In the genomic region with DNA sequence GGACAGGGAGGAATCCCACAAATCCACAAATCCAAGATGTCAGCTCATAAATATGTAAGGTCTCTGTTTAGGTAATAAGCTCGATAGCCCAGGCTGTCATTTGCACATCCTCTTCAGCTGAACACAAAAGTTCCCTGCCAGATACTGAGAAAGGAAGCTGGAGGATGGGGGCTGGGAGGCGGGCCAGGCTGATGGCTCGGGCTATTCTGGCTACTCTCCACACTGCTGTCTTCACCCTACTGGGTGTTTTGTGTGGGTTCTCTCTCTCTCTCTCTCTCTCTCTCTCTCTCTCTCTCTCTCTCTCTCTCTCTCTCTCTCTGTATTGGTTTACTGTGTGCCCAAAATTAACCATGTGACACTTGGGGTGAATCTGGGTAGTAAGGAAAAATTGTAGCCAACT, we compare ENCODE assay signal across 11 mouse cellular contexts.
DNase-seq lines count a peak whose midpoint lies in the region; ATAC-seq lines count a peak whose summit lies in the region.
"Had no signal": no experiment of that assay in that cellular context is flagged by ENCODE, and none has a peak within 500 bp of the region (broad histone marks: within the 10 kb centered on the region; RNA-seq: fewer than 3 reads in every experiment).

No protein-coding gene starts in this region.

- no peak overlapping the region for H3K9ac ChIP-seq in hindbrain, embryonic 12.5 days
- H3K9ac ChIP-seq in neural tube, embryonic 15.5 days (replicated peaks), result no peak overlapping the region
- H3K9ac ChIP-seq: intestine, embryonic 15.5 days; stomach, embryonic 15.5 days had no signal

- H3K9me3 ChIP-seq in hindbrain, embryonic 10.5 days, result no peaks in the 10 kb centered on the region
- H3K9me3 ChIP-seq in hindbrain, embryonic 12.5 days (replicated peaks), result no peaks in the 10 kb centered on the region
- no peaks in the 10 kb centered on the region for H3K9me3 ChIP-seq in neural tube, embryonic 15.5 days (replicated peaks)
- no peaks in the 10 kb centered on the region for H3K9me3 ChIP-seq in heart, embryonic 10.5 days
- H3K9me3 ChIP-seq: intestine, embryonic 15.5 days; stomach, embryonic 15.5 days had no signal

- H3K4me2 ChIP-seq in hindbrain, embryonic 12.5 days (replicated peaks), result no peak overlapping the region
- H3K4me2 ChIP-seq in neural tube, embryonic 15.5 days, result no peak overlapping the region
- H3K4me2 ChIP-seq: intestine, embryonic 15.5 days; stomach, embryonic 15.5 days had no signal

- intact Hi-C loops in gastrocnemius, postnatal 36 days (cut with DNase I), result no loop called here

- 46% methylated on average over 3 of the region's 3 CpGs for WGBS in hindbrain, embryonic 10.5 days
- WGBS in hindbrain, embryonic 12.5 days, result 37% methylated on average over 3 of the region's 3 CpGs
- 32% methylated on average over 3 of the region's 3 CpGs for WGBS in neural tube, embryonic 15.5 days
- 20% methylated on average over 3 of the region's 3 CpGs for WGBS in heart, embryonic 10.5 days

- DNase-seq in hindbrain, embryonic 10.5 days (ENCODE audit: low spot score), result no peak
- no peak for DNase-seq in neural tube, embryonic 10.5 days (ENCODE audit: extremely low spot score, low spot score)
- DNase-seq in heart, embryonic 10.5 days (ENCODE audit: low spot score), result no peak
- DNase-seq in lung, postnatal 4 days, result peak; percentile 11 to 49
- no peak for DNase-seq in testis, postnatal 10 days (ENCODE audit: low spot score)
- DNase-seq in gastrocnemius, postnatal 36 days, result no peak
- DNase-seq: adrenal gland, postnatal 25 days had no signal

- H3K4me1 ChIP-seq in hindbrain, embryonic 10.5 days (replicated peaks), result peaks cover 36% of the 10 kb centered on the region
- H3K4me1 ChIP-seq in hindbrain, embryonic 12.5 days, result peaks cover 22% of the 10 kb centered on the region
- H3K4me1 ChIP-seq in neural tube, embryonic 15.5 days, result peaks cover 13% of the 10 kb centered on the region
- H3K4me1 ChIP-seq in heart, embryonic 10.5 days, result peaks cover 61% of the 10 kb centered on the region

- no peak for ATAC-seq in hindbrain, embryonic 12.5 days (ENCODE audit: low FRiP score)
- ATAC-seq in neural tube, embryonic 15.5 days (ENCODE audit: low FRiP score), result 0 out of 2 replicates have a peak, but pooled peaks have one; percentile 45
- ATAC-seq: intestine, embryonic 15.5 days had no signal

- H3K27me3 ChIP-seq in hindbrain, embryonic 10.5 days (ENCODE audit: insufficient read depth, poor library complexity, severe bottlenecking), result no peaks in the 10 kb centered on the region
- H3K27me3 ChIP-seq in hindbrain, embryonic 12.5 days, result no peaks in the 10 kb centered on the region
- H3K27me3 ChIP-seq in neural tube, embryonic 15.5 days (replicated peaks), result no peaks in the 10 kb centered on the region
- H3K27me3 ChIP-seq in heart, embryonic 10.5 days (ENCODE audit: insufficient read depth, poor library complexity, severe bottlenecking), result no peaks in the 10 kb centered on the region
- H3K27me3 ChIP-seq: intestine, embryonic 15.5 days; stomach, embryonic 15.5 days had no signal

- peak overlapping the region; percentile 29 for H3K27ac ChIP-seq in hindbrain, embryonic 10.5 days
- H3K27ac ChIP-seq in hindbrain, embryonic 12.5 days, result no peak overlapping the region
- no peak overlapping the region for H3K27ac ChIP-seq in neural tube, embryonic 15.5 days (replicated peaks)
- H3K27ac ChIP-seq in heart, embryonic 10.5 days, result peak overlapping the region; percentile 29; the same call in 1 of the 2 replicates
- H3K27ac ChIP-seq: intestine, embryonic 15.5 days; stomach, embryonic 15.5 days had no signal

- H3K4me3 ChIP-seq in hindbrain, embryonic 10.5 days, result no peak overlapping the region
- no peak overlapping the region for H3K4me3 ChIP-seq in hindbrain, embryonic 12.5 days
- H3K4me3 ChIP-seq in neural tube, embryonic 15.5 days (replicated peaks), result no peak overlapping the region
- H3K4me3 ChIP-seq in heart, embryonic 10.5 days, result no peak overlapping the region
- H3K4me3 ChIP-seq: intestine, embryonic 15.5 days; stomach, embryonic 15.5 days had no signal

- H3K36me3 ChIP-seq in hindbrain, embryonic 10.5 days, result no peaks in the 10 kb centered on the region
- no peaks in the 10 kb centered on the region for H3K36me3 ChIP-seq in hindbrain, embryonic 12.5 days
- H3K36me3 ChIP-seq in neural tube, embryonic 15.5 days, result no peaks in the 10 kb centered on the region
- no peaks in the 10 kb centered on the region for H3K36me3 ChIP-seq in heart, embryonic 10.5 days
- H3K36me3 ChIP-seq: intestine, embryonic 15.5 days; stomach, embryonic 15.5 days had no signal

Comparison
In these comparisons a context has a peak if more than half of its experiments do, and no peak if none do; other contexts are left out.
1. H3K27ac ChIP-seq: peak in hindbrain, embryonic 10.5 days (single experiment) and heart, embryonic 10.5 days (single experiment); none in hindbrain, embryonic 12.5 days (single experiment) and neural tube, embryonic 15.5 days (single experiment).
2. DNase-seq: peak in lung, postnatal 4 days (2 of 2); none in hindbrain, embryonic 10.5 days (single experiment), neural tube, embryonic 10.5 days (single experiment), heart, embryonic 10.5 days (single experiment), testis, postnatal 10 days (single experiment) and gastrocnemius, postnatal 36 days (0 of 2).